Mouse (Mus musculus) cerebellum, adult 2 months (tissue): ENCODE measurements around the gene Lgals4.

Experiments used
- CTCF ChIP-seq: fragments of 200-500 bp; IDR thresholded peaks from 2 replicates; pipeline ENCODE4 v1.5.1; 2011; ENCODE audit warnings: low read depth, mild to moderate bottlenecking, control low read depth, low read length, moderate library complexity, borderline replicate concordance; ENCODE audit not compliant: insufficient read depth
- POLR2A ChIP-seq: fragments of 200-500 bp; IDR thresholded peaks from 2 replicates; pipeline ENCODE4 v1.6.1; 2011; ENCODE audit warnings: low read length, control low read depth, borderline replicate concordance; ENCODE audit not compliant: insufficient read depth

- TF ChIP-seq CTCF, result peak; percentile 45; the same call in 1 of the 2 replicates
- TF ChIP-seq POLR2A, result peak; percentile 94
These were observed 23.3 kb upstream of the Lgals4 start for GRCm38 (mm10) chr7:28810107-28811066.
